Mouse (Mus musculus) heart, postnatal 0 days (tissue): ENCODE measurements at regions not wholly inside any gene's neighbourhood (a gene's known extent, or its start where the extent isn't known, plus 50 kb on each side); places are given as distances from the start of the nearest gene placed in this dataset.

Experiments
- CTCF ChIP-seq: IDR thresholded peaks from 2 replicates; pipeline ENCODE4 v1.5.1; 2016; ENCODE audit warnings: antibody characterized with exemption, control low read depth, low read depth
- EP300 ChIP-seq: IDR thresholded peaks from 2 replicates; pipeline ENCODE4 v1.6.1; 2016; ENCODE audit warnings: antibody characterized with exemption, low read depth

DNA sequence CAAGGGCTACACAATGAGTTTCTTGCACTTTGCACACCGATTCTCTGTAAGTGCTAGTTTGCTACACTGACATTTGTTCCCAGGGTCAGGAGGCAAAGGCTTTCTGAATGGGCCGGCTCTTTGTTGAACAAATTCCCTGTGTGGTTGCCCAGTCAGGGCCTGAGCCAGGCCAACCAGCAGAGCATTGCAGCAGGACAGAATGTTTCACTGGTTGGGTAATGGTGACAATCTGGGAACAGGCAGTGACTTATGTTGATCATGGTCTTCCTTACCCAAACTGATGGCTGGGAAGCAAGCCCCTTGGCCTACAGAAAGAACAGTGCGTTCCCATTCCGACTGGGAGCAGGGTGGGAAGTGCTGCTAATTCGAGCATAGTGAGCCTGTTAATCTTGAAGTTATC lies 363.7 kb upstream of the Satb1 start:
- TF ChIP-seq CTCF (no peak), EP300 (no peak)
